Mouse (Mus musculus) forebrain, embryonic 14.5 days (tissue): ENCODE data around the gene Rbfox3. TPM values are rescaled to one million over a fixed set of nuclear protein-coding genes. Genes with fewer than 3 reads are reported as not detected.

Source experiments
- ATAC-seq: fragments of 200-750 bp; cut with Nextera tagmentation; 2 replicates; pipeline ENCODE4 v1.8.0; 2017; ENCODE audit warnings: mild to moderate bottlenecking, moderate library complexity
- DNase-seq: peaks from one replicate; pipeline ENCODE4 v3.0.0-alpha.2; 2015; ENCODE audit warnings: low spot score
- H3K27ac ChIP-seq: fragments of 300-500 bp; sonication (generic); 2 replicates; pipeline ENCODE4 v1.5.1; 2014; ENCODE audit warnings: low read depth, mild to moderate bottlenecking, control low read depth, low read length, moderate library complexity
- H3K27me3 ChIP-seq: fragments of 300-500 bp; sonication (generic); replicated peaks from 2 replicates; pipeline ENCODE4 v1.6.1; 2014; ENCODE audit warnings: low read length, control low read depth, mixed read lengths; ENCODE audit not compliant: control insufficient read depth, insufficient read depth
- H3K36me3 ChIP-seq: fragments of 300-500 bp; sonication (generic); 2 replicates; pipeline ENCODE4 v1.6.1; 2014; ENCODE audit warnings: low read length, control low read depth; ENCODE audit not compliant: control insufficient read depth, insufficient read depth
- H3K4me1 ChIP-seq: fragments of 300-500 bp; sonication (generic); 2 replicates; pipeline ENCODE4 v1.6.1; 2014; ENCODE audit warnings: antibody characterized with exemption, low read length, control low read depth; ENCODE audit not compliant: control insufficient read depth, insufficient read depth
- H3K4me2 ChIP-seq: fragments of 300-500 bp; sonication (generic); 2 replicates; pipeline ENCODE4 v1.6.1; 2014; ENCODE audit warnings: mild to moderate bottlenecking, control low read depth, low read length
- H3K4me3 ChIP-seq: fragments of 300-500 bp; sonication (generic); 2 replicates; pipeline ENCODE4 v1.5.1; 2014; ENCODE audit warnings: low read depth, low read length, control low read depth
- H3K9ac ChIP-seq: fragments of 300-500 bp; sonication (generic); 2 replicates; pipeline ENCODE4 v1.6.1; 2014; ENCODE audit warnings: mild to moderate bottlenecking, low read length, control low read depth, moderate library complexity
- H3K9me3 ChIP-seq: fragments of 300-500 bp; sonication (generic); replicated peaks from 2 replicates; pipeline ENCODE4 v1.6.1; 2016; ENCODE audit warnings: low read length, control low read depth, mixed read lengths; ENCODE audit not compliant: control insufficient read depth
- WGBS: fragments of 180-500 bp; shearing (Covaris S2); extraction: QIAGEN DNeasy Blood & Tissue Kit; methylation state at CpG from one replicate; pipeline ENCODE4 v1.1.7; 2014; 5-methylcytosine and 5-hydroxymethylcytosine counted together
- polyA plus RNA-seq: library from polyadenylated mRNA; unstranded; fragments of >200 nt; fragmentation: Nextera tagmentation; extraction: Ambion mirVana; gene quantifications from 2 replicates; pipeline ENCODE4 v1.2.1, GENCODE M21; 2014

The Rbfox3 gene
- polyA plus RNA-seq, 1 experiment from 2014 or later = 28.2 TPM

DNA sequence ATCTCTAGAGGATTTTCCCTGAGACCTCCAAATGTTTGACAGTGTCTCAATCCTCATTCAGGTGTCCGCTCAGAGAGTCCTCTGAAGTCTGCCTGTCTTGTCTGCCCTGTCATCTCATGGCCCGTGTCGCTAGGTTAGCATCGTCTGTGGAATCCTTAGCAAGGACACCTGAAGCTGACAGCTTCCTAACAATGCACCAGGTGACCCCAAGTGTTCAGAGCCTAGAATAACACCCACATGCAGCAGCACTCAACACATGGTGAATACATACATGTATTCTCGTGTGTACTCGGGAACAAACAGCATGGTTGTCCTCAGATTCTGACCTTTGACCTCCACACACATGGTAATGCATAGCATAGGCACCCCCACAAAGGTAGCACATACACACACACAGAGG, 239.4 kb downstream of the Rbfox3 start:
- H3K9ac ChIP-seq = no peak overlapping the region
- H3K36me3 ChIP-seq = no peaks in the 10 kb centered on the region
- no peak overlapping the region for H3K4me3 ChIP-seq
- H3K4me2 ChIP-seq = no peak overlapping the region
- H3K27me3 ChIP-seq = no peaks in the 10 kb centered on the region
- peaks cover 2% of the 10 kb centered on the region; the same call in 1 of the 2 replicates for H3K4me1 ChIP-seq
- no peak overlapping the region for H3K27ac ChIP-seq
- ATAC-seq = no peak
- H3K9me3 ChIP-seq = no peaks in the 10 kb centered on the region
- WGBS = 87% methylated on average over 6 of the region's 6 CpGs
- DNase-seq = no peak

DNA sequence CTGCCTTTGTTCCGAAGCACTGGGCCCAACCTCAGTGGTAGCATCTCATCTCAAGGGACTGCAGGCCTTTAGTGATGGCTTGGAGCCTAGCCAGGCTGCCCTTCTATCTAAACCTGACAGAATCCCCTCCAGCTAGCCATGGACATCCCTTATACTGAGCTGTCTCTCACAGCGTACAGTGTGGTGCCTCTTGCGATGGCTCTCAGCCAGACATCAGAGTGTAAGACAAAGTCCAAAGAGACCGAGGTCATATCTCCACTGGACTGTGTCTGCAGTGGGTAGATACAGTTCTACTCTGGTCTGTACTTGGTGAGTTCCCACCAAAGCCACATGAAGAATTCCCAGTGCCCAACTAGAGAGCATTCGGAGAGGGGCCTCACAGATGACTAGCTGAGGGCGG, 240.2 kb downstream of the Rbfox3 start:
- Histone ChIP-seq H3K9me3 (no peaks in the 10 kb centered on the region), H3K27ac (no peak overlapping the region), H3K36me3 (no peaks in the 10 kb centered on the region), H3K4me2 (no peak overlapping the region), H3K27me3 (no peaks in the 10 kb centered on the region), H3K4me3 (no peak overlapping the region), H3K9ac (no peak overlapping the region), H3K4me1 (peaks cover 2% of the 10 kb centered on the region; the same call in 1 of the 2 replicates)
- DNase-seq (no peak), ATAC-seq (no peak)
- 81% methylated on average over 6 of the region's 6 CpGs for WGBS

DNA sequence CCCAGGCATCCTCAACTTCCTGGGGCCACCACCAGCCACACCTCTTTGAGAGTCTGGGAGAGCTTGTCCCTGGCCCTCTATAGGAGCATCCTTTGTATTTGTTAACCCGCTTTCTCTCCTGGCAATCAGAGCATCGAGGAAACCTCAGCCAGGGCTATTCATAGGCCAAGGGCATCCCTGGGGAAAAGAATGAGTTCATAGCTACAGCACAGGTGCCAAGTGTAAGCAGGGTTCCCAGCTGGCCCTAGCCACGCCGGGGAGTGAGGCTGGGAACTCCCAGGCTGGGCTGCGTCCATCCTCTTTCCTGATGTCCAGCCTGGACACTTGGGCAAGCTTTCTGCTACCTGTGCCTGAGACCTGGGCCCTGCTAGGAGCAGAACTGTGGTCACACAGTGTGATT, 241.6 kb downstream of the Rbfox3 start:
- peaks cover 2% of the 10 kb centered on the region; the same call in 1 of the 2 replicates for H3K4me1 ChIP-seq
- WGBS = 47% methylated on average over 5 of the region's 5 CpGs
- ATAC-seq = no peak
- H3K9me3 ChIP-seq = no peaks in the 10 kb centered on the region
- no peaks in the 10 kb centered on the region for H3K27me3 ChIP-seq
- H3K27ac ChIP-seq = no peak overlapping the region
- H3K4me3 ChIP-seq = no peak overlapping the region
- H3K4me2 ChIP-seq = no peak overlapping the region
- peak; percentile 18 for DNase-seq
- H3K9ac ChIP-seq = no peak overlapping the region
- H3K36me3 ChIP-seq = no peaks in the 10 kb centered on the region

DNA sequence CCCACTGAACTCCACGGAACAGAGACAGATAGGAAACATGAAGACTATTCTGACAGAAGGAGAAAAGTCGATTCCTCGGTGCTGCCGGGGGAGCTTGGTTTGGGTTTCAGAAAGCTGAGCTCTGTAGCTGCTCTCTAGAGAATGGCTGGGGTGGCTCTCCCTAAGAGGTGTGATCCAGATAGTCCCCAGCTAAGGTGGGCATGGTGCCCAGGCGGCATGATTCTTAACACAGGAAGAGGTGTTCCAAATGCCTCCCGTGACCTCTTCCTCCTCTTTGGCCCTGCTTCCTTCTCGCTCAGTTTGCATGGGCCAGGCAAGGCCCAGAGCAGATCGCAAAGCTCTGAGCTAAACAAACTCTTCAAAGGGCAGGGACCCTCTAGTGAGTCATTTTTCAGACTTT, 243.0 kb downstream of the Rbfox3 start:
- Histone ChIP-seq H3K36me3 (no peaks in the 10 kb centered on the region), H3K27ac (no peak overlapping the region), H3K4me2 (no peak overlapping the region), H3K4me3 (no peak overlapping the region), H3K9ac (no peak overlapping the region), H3K4me1 (peaks cover 2% of the 10 kb centered on the region; the same call in 1 of the 2 replicates), H3K27me3 (no peaks in the 10 kb centered on the region), H3K9me3 (no peaks in the 10 kb centered on the region)
- ATAC-seq (no peak), DNase-seq (no peak)
- WGBS = 89% methylated on average over 8 of the region's 8 CpGs

DNA sequence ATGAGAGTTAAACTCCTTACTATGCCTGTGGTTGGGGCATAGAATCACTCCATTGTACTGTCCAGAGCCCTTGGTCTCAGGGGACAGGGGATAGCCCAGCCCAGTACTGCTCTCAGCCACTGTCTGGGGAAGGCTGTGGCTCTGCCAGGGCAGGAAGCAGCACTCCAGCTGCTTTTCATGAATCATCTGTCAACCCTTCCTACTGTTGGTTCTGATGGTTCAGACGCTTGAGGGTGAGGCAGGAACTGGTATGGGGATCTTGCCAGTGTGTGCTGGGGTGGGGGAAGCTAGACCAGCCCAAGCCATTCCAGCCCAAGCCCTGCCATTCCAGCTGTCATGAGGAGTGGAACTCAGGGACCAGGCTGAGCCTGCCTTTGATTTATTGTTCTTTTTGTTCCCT, 243.5 kb downstream of the Rbfox3 start:
- H3K27ac ChIP-seq = no peak overlapping the region
- H3K9ac ChIP-seq = no peak overlapping the region
- H3K36me3 ChIP-seq = no peaks in the 10 kb centered on the region
- ATAC-seq (no peak), DNase-seq (no peak)
- H3K4me2 ChIP-seq = no peak overlapping the region
- no peaks in the 10 kb centered on the region for H3K9me3 ChIP-seq
- no peak overlapping the region for H3K4me3 ChIP-seq
- peaks cover 2% of the 10 kb centered on the region; the same call in 1 of the 2 replicates for H3K4me1 ChIP-seq
- WGBS = 71% methylated on average over 1 of the region's 1 CpGs
- no peaks in the 10 kb centered on the region for H3K27me3 ChIP-seq

DNA sequence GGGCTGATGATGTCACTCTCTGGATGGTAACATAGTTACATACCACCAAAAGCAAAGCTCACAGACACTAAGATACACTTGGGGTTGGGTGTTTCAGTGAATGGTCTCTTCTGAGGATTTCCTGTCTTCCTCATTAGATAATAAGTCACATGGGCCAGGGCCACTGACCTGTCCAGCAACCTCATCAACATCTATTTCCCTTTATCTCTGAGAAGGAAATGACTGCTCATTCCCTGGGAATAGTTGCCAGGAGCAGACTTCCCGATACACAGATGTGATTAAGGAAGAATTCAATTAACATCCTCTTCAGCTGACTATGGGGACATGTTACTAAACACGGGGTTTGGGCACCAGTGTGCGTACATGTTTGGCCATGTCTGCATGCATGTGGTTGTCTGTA, 245.2 kb downstream of the Rbfox3 start:
- no peak for DNase-seq
- no peak overlapping the region for H3K4me2 ChIP-seq
- H3K4me3 ChIP-seq = no peak overlapping the region
- H3K36me3 ChIP-seq = no peaks in the 10 kb centered on the region
- H3K9ac ChIP-seq = no peak overlapping the region
- no peaks in the 10 kb centered on the region for H3K27me3 ChIP-seq
- H3K27ac ChIP-seq = no peak overlapping the region; the same call in 1 of the 2 replicates
- H3K4me1 ChIP-seq = peaks cover 2% of the 10 kb centered on the region; the same call in 1 of the 2 replicates
- H3K9me3 ChIP-seq = no peaks in the 10 kb centered on the region
- ATAC-seq = no peak
- 82% methylated on average over 3 of the region's 3 CpGs for WGBS

DNA sequence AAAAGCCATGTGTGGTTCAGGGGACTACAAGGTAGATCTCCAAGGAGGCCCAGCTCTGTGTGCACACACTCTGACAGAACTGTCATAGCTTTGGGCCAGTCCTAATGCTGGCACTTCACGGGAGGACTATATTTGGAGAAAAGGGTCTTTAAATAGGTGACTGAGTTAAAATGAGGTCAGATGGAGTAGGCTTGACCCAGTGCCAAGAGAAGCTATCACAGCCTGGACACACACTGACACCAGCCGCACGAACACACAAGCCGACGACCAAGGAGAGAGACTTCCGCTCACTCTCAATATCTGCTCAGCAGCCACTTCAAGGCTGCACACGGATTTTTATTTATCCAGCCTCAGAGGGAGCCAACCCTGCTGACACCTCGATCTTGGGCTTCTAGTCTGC, 248.1 kb downstream of the Rbfox3 start:
- Histone ChIP-seq H3K27ac (no peak overlapping the region), H3K4me1 (no peaks in the 10 kb centered on the region), H3K4me3 (no peak overlapping the region), H3K36me3 (no peaks in the 10 kb centered on the region), H3K9ac (no peak overlapping the region), H3K4me2 (no peak overlapping the region), H3K9me3 (no peaks in the 10 kb centered on the region), H3K27me3 (no peaks in the 10 kb centered on the region)
- no peak for DNase-seq
- no peak for ATAC-seq
- WGBS = 77% methylated on average over 8 of the region's 8 CpGs

DNA sequence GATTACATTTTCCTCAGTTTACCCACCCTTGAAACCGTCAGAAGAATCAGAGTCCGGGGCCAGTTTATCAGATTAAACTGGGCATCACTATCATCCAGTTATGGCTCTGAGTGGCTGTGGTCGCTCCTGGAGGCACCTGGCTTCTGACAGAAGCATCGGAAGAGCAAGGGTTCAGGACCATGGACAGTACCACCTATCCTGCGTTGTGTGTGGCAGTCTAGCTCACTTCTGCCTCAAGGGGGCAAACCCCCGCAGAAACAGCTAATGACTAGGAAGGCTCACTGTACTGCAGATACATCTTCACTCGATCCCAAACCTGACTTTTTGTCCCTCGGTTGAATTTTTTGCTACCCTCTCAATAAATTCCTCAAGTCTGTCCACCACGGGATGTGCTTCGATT, 252.1 kb downstream of the Rbfox3 start:
- ATAC-seq (no peak), DNase-seq (peak; percentile 64)
- Histone ChIP-seq H3K9me3 (no peaks in the 10 kb centered on the region), H3K36me3 (no peaks in the 10 kb centered on the region), H3K4me3 (no peak overlapping the region), H3K4me2 (no peak overlapping the region), H3K27ac (no peak overlapping the region), H3K27me3 (no peaks in the 10 kb centered on the region), H3K4me1 (no peaks in the 10 kb centered on the region), H3K9ac (no peak overlapping the region)
- WGBS = 12% methylated on average over 10 of the region's 10 CpGs

DNA sequence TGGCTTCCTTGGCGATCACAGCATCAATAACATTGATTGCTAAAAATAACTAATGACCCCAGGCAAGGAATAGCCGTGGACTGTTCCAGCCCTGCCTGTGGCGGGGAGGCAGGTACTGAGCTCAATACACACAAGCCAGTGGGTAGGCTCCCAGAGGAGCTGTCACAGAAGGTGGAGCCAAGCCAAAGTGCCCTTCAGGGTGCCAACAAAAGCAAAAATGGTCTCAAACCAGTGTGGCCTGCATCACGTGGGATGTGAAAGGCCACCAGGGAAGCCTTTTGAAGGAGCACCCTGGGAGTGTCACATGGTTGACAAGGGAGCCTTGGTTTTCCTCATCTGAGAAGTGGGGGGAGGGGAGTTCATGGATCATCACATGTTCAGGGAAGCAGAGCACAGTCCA, 255.6 kb downstream of the Rbfox3 start:
- H3K9ac ChIP-seq = no peak overlapping the region
- no peak for DNase-seq
- H3K36me3 ChIP-seq = no peaks in the 10 kb centered on the region
- no peak for ATAC-seq
- WGBS = 62% methylated on average over 4 of the region's 4 CpGs
- no peaks in the 10 kb centered on the region for H3K27me3 ChIP-seq
- H3K4me1 ChIP-seq = no peaks in the 10 kb centered on the region
- no peak overlapping the region for H3K27ac ChIP-seq
- H3K9me3 ChIP-seq = no peaks in the 10 kb centered on the region
- no peak overlapping the region for H3K4me2 ChIP-seq
- H3K4me3 ChIP-seq = no peak overlapping the region
